Mouse (Mus musculus) liver, embryonic 15.5 days (tissue): ENCODE measurements around the gene Sec16b. TPM values are rescaled to one million over a fixed set of nuclear protein-coding genes. Genes with fewer than 3 reads are reported as not detected.

Source experiments
- ATAC-seq: fragments of 200-750 bp; cut with Nextera tagmentation; 2 replicates; pipeline ENCODE4 v1.8.0; 2017; ENCODE audit warnings: moderate number of reproducible peaks, mild to moderate bottlenecking, moderate library complexity; ENCODE audit not compliant: insufficient read depth
- H3K27ac ChIP-seq: fragments of 300-500 bp; sonication (generic); replicated peaks from 2 replicates; pipeline ENCODE4 v1.5.1; 2015; ENCODE audit warnings: mild to moderate bottlenecking, inconsistent platforms
- H3K27me3 ChIP-seq: fragments of 300-500 bp; sonication (generic); 2 replicates; pipeline ENCODE4 v1.6.1; 2015; ENCODE audit warnings: mild to moderate bottlenecking, inconsistent platforms
- H3K36me3 ChIP-seq: fragments of 300-500 bp; sonication (generic); replicated peaks from 2 replicates; pipeline ENCODE4 v1.6.1; 2015; ENCODE audit warnings: moderate library complexity, mild to moderate bottlenecking, inconsistent platforms
- H3K4me1 ChIP-seq: fragments of 300-500 bp; sonication (generic); replicated peaks from 2 replicates; pipeline ENCODE4 v1.6.1; 2015; ENCODE audit warnings: inconsistent platforms
- H3K4me2 ChIP-seq: fragments of 300-500 bp; sonication (generic); 2 replicates; pipeline ENCODE4 v1.6.1; 2015; ENCODE audit warnings: moderate library complexity, mild to moderate bottlenecking, inconsistent platforms
- H3K4me3 ChIP-seq: fragments of 300-500 bp; sonication (generic); replicated peaks from 2 replicates; pipeline ENCODE4 v1.5.1; 2015; ENCODE audit warnings: mild to moderate bottlenecking, inconsistent platforms
- H3K9ac ChIP-seq: fragments of 300-500 bp; sonication (generic); 2 replicates; pipeline ENCODE4 v1.6.1; 2015; ENCODE audit warnings: moderate library complexity, mild to moderate bottlenecking, inconsistent platforms
- H3K9me3 ChIP-seq: fragments of 300-500 bp; sonication (generic); replicated peaks from 2 replicates; pipeline ENCODE4 v1.6.1; 2016; ENCODE audit warnings: inconsistent platforms
- WGBS: fragments of 180-500 bp; shearing (Covaris S2); methylation state at CpG from one replicate; pipeline ENCODE4 v1.1.7; 2015; ENCODE audit warnings: mixed read lengths; ENCODE audit not compliant: insufficient replicate concordance; 5-methylcytosine and 5-hydroxymethylcytosine counted together
- polyA plus RNA-seq: library from polyadenylated mRNA; unstranded; fragments of >200 nt; fragmentation: Nextera tagmentation; extraction: Ambion mirVana; gene quantifications from 2 replicates; pipeline ENCODE4 v1.2.1, GENCODE M21; 2015

Gene Sec16b
- polyA plus RNA-seq, 1 experiment from 2014 or later, result 6.6 TPM

DNA sequence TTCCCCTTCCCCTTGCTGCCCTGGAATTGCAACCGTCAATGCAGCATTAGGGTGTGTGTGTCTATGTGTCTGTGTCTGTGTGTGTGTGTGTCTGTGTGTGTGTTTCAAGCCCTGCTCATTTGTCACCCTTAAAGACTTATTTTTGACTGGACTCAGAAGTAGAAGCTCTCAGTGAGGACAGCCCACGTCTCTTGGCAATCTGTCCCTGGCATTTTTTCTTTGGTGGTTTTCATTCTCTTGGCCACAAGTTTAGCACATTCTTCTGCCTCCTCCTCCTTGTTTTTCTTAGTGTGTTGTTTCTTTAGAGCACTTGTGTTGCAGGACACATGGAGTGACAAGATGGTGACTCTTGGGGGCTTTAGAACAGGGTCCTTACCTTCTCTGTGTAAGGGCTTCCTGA, 30.3 kb upstream of the Sec16b start:
- no peaks in the 10 kb centered on the region for H3K4me1 ChIP-seq
- no peak for ATAC-seq

DNA sequence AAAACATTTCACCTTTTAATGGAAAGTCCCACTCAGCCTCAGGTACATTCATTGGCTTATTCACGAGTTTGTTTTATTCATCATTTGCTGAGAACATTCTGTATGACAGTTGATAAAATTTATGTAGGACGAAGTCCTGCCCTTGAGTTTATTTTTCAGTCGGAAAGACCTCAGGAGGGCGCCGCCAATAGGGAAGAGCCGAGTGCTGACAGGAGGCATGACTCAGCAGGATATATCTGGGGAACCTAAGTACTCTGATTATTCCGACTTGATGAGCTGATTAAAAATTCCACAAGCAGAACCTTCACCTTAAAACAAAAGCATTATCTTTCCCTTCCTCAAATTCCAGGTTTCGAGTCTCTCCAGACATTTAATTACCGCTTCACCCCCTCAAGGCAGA, 26.4 kb upstream of the Sec16b start:
- Histone ChIP-seq H3K36me3 (no peaks in the 10 kb centered on the region), H3K9ac (no peak overlapping the region), H3K4me3 (no peak overlapping the region), H3K9me3 (no peaks in the 10 kb centered on the region), H3K27ac (no peak overlapping the region), H3K4me2 (no peak overlapping the region), H3K27me3 (no peaks in the 10 kb centered on the region), H3K4me1 (no peaks in the 10 kb centered on the region)
- WGBS, result 33% methylated on average over 9 of the region's 9 CpGs
- no peak for ATAC-seq

More for the DNA sequence above, 30.3 kb upstream of the Sec16b start:
- H3K4me3 ChIP-seq, result no peak overlapping the region
- H3K9me3 ChIP-seq, result no peaks in the 10 kb centered on the region
- H3K27ac ChIP-seq, result no peak overlapping the region
- H3K36me3 ChIP-seq, result no peaks in the 10 kb centered on the region
- no peak overlapping the region for H3K4me2 ChIP-seq
- H3K9ac ChIP-seq, result no peak overlapping the region
- WGBS, result 66% methylated on average over 2 of the region's 2 CpGs
- no peaks in the 10 kb centered on the region for H3K27me3 ChIP-seq

GRCm38 (mm10) chr1:157480901-157481300, 25.6 kb upstream of the Sec16b start:
- no peak for ATAC-seq
- Histone ChIP-seq H3K36me3 (no peaks in the 10 kb centered on the region), H3K4me1 (no peaks in the 10 kb centered on the region), H3K27me3 (no peaks in the 10 kb centered on the region), H3K4me2 (no peak overlapping the region), H3K9ac (no peak overlapping the region), H3K9me3 (no peaks in the 10 kb centered on the region), H3K4me3 (no peak overlapping the region), H3K27ac (no peak overlapping the region)
- 58% methylated on average over 3 of the region's 3 CpGs for WGBS

GRCm38 (mm10) chr1:157481666-157482065, 24.9 kb upstream of the Sec16b start:
- H3K27ac ChIP-seq, result no peak overlapping the region
- H3K27me3 ChIP-seq, result no peaks in the 10 kb centered on the region
- no peak overlapping the region for H3K4me3 ChIP-seq
- H3K9ac ChIP-seq, result no peak overlapping the region
- H3K9me3 ChIP-seq, result no peaks in the 10 kb centered on the region
- no peak overlapping the region for H3K4me2 ChIP-seq
- ATAC-seq, result no peak
- no peaks in the 10 kb centered on the region for H3K36me3 ChIP-seq
- 56% methylated on average over 6 of the region's 6 CpGs for WGBS
- no peaks in the 10 kb centered on the region for H3K4me1 ChIP-seq

DNA sequence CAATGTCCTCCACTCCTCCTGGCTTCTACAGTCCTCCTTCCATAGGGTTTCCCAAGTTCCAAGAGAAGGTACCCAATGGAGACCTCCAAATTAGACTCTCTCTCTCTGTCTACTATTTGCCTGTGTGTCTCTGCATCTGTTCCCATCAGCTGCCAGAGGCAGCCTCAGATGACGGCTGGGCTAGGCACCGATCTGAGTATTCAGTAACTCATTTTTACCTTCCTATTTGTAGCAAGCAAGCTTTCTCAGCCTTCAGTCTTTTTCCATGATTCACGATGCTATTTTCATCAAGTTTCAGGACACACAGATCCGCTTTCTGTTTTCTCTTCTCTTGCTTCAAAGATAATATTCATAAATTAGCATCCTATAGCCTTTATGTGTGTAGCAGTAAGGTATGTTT, 22.4 kb upstream of the Sec16b start:
- Histone ChIP-seq H3K4me1 (no peaks in the 10 kb centered on the region), H3K9ac (no peak overlapping the region), H3K4me3 (no peak overlapping the region), H3K4me2 (no peak overlapping the region), H3K27ac (no peak overlapping the region), H3K36me3 (no peaks in the 10 kb centered on the region), H3K9me3 (no peaks in the 10 kb centered on the region), H3K27me3 (no peaks in the 10 kb centered on the region)
- no peak for ATAC-seq
- 73% methylated on average over 4 of the region's 4 CpGs for WGBS

GRCm38 (mm10) chr1:157500657-157501056, 5.9 kb upstream of the Sec16b start:
- Histone ChIP-seq H3K9ac (no peak overlapping the region), H3K36me3 (no peaks in the 10 kb centered on the region), H3K27me3 (no peaks in the 10 kb centered on the region), H3K9me3 (no peaks in the 10 kb centered on the region), H3K4me1 (no peaks in the 10 kb centered on the region), H3K4me2 (no peak overlapping the region), H3K4me3 (no peak overlapping the region), H3K27ac (no peak overlapping the region)
- 45% methylated on average over 1 of the region's 1 CpGs for WGBS
- no peak for ATAC-seq

GRCm38 (mm10) chr1:157501352-157501945, 5.1 kb upstream of the Sec16b start:
- 73% methylated on average over 6 of the region's 6 CpGs for WGBS
- H3K27ac ChIP-seq, result no peak overlapping the region
- H3K9ac ChIP-seq, result no peak overlapping the region
- no peaks in the 10 kb centered on the region for H3K4me1 ChIP-seq
- no peaks in the 10 kb centered on the region for H3K27me3 ChIP-seq
- H3K4me2 ChIP-seq, result no peak overlapping the region
- H3K4me3 ChIP-seq, result no peak overlapping the region
- no peaks in the 10 kb centered on the region for H3K9me3 ChIP-seq
- no peak for ATAC-seq
- H3K36me3 ChIP-seq, result no peaks in the 10 kb centered on the region

DNA sequence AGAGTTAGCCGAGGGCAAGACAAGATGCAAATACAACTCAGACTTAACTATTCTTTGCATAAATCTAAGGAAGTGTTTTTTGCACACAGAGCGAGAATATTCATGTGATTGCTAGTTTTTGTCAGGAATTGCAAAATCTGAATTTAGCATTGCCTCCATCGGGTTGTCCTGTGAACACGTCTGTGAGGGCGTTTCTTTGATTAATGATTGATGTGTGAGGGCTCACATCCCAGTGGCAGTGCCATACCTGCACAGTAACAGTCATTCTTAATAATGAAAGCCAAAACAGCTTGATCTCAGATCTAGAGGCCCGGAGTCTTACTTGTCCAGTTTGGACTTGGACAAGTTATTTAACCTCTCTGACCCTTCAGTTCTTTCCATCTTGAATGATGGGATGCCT, 3.5 kb upstream of the Sec16b start:
- H3K27ac ChIP-seq, result no peak overlapping the region
- ATAC-seq, result no peak
- no peaks in the 10 kb centered on the region for H3K4me1 ChIP-seq
- no peaks in the 10 kb centered on the region for H3K9me3 ChIP-seq
- H3K9ac ChIP-seq, result no peak overlapping the region
- no peak overlapping the region for H3K4me2 ChIP-seq
- WGBS, result 58% methylated on average over 6 of the region's 6 CpGs
- no peak overlapping the region for H3K4me3 ChIP-seq
- H3K27me3 ChIP-seq, result no peaks in the 10 kb centered on the region
- no peaks in the 10 kb centered on the region for H3K36me3 ChIP-seq

DNA sequence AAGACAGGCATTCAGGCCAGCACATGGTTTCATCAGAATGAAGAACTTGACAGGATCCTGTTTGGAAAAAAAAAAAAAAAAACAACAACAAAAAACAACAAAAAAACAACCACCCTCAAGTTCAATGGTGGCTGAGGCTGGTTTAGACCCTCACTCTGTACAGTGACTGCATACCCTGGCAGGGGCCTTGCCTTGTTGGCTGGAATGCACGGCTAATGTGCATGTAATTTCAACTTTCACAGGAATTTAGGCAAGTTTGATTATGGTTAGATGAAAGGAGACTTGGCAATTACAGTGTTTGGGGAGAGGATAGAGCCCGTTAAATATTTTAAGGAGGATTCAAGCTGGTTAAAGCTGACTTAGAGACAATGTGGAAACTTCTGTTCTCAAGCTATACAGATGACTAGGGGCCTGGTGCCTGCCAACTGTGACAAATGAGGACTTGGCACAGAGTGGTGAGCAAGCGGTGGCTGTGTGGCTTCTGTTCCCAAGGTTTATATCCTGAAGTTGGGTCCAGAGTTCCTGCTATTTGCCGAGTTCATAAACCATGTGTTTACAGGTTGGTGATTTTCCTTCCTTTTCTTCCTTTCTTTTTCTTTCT, 567 bp downstream of the Sec16b start:
- Histone ChIP-seq H3K27ac (no peak overlapping the region), H3K4me1 (0 out of 2 replicates have a peak, but pooled peaks cover under 1% of the 10 kb centered on the region), H3K9me3 (no peaks in the 10 kb centered on the region), H3K36me3 (no peaks in the 10 kb centered on the region), H3K4me2 (no peak overlapping the region), H3K4me3 (no peak overlapping the region), H3K9ac (no peak overlapping the region), H3K27me3 (no peaks in the 10 kb centered on the region)
- 52% methylated on average over 4 of the region's 4 CpGs for WGBS
- ATAC-seq, result no peak

GRCm38 (mm10) chr1:157507814-157508213, 1.3 kb downstream of the Sec16b start:
- 63% methylated on average over 5 of the region's 5 CpGs for WGBS
- H3K9me3 ChIP-seq, result no peaks in the 10 kb centered on the region
- H3K27ac ChIP-seq, result no peak overlapping the region
- H3K27me3 ChIP-seq, result no peaks in the 10 kb centered on the region
- H3K4me1 ChIP-seq, result 0 out of 2 replicates have a peak, but pooled peaks cover 3% of the 10 kb centered on the region
- no peak for ATAC-seq
- no peaks in the 10 kb centered on the region for H3K36me3 ChIP-seq
- no peak overlapping the region for H3K4me3 ChIP-seq
- no peak overlapping the region for H3K4me2 ChIP-seq
- H3K9ac ChIP-seq, result no peak overlapping the region

DNA sequence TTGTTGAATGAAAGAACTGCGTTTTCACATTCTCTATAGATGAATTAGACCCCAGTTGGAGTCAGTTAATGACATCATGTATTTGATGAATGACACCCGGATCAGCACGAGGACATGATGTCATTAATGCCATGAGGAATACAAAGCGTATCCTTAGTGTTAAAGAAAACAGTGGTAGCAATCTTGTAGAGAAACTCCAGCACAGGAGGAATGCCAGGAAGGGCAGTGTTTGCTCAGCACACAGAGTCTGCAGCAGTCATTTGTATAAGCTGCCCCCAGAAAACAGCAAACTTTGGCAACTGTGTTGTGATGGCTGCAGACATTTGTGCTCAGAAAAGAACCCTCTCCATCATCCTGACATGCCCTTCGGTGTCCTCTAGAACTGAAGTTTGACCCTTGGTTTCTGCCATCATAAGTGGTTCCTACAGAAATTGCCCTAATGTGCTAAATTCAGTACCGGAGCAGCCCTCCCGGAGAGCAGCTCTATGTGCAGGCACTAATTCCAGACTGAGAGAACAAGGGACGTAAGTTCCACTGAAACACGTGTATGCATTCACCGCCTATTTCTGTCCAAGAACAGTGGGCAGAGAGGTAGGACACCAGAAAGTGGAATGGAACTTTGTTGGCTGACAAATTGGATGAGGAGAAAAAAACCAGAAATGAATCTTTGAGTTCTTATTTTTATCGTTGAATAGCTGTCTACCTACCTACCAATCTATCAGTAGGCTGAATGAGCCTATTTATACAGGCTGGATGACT, 6.3 kb downstream of the Sec16b start:
- no peak overlapping the region for H3K27ac ChIP-seq
- H3K27me3 ChIP-seq, result no peaks in the 10 kb centered on the region
- no peaks in the 10 kb centered on the region for H3K9me3 ChIP-seq
- peaks cover 3% of the 10 kb centered on the region; the same call in 1 of the 2 replicates for H3K4me1 ChIP-seq
- H3K9ac ChIP-seq, result no peak overlapping the region
- no peak overlapping the region for H3K4me2 ChIP-seq
- no peak overlapping the region for H3K4me3 ChIP-seq
- no peaks in the 10 kb centered on the region for H3K36me3 ChIP-seq
- WGBS, result 71% methylated on average over 11 of the region's 11 CpGs
- no peak for ATAC-seq
